Mouse (Mus musculus) myocyte (in vitro differentiated cells): ENCODE data around the gene Tmem120b.

Source experiments
- E2F4 ChIP-seq: IDR thresholded peaks from one replicate; pipeline ENCODE4 v1.6.1; 2011; ENCODE audit warnings: mild to moderate bottlenecking, control low read depth, moderate library complexity; ENCODE audit not compliant: insufficient read depth
- POLR2A ChIP-seq: IDR thresholded peaks from one replicate; pipeline ENCODE4 v1.6.1; 2011; ENCODE audit warnings: low read depth, mild to moderate bottlenecking, control low read depth, moderate library complexity; ENCODE audit not compliant: insufficient read length

DNA sequence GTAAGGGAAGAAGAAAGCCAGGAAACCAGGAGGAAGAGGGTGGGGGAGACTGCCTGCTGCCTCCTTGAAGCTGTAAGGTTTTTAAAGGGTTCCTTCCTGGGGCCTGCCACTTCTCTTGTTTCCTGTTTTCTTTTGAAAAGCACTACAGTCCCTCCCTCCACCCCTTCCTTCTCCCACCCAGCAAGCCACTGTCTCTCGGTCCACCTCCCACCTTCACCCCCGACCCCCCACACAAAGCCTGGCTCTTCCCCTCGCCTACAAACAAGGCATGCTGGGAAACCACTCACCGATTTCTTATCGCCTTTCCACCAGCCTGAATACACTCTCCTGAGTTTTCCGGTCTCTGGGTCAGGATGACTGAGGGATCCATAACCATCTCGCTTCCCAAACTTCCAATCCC, 27.4 kb upstream of the Tmem120b start:
- TF ChIP-seq POLR2A (no peak), E2F4 (no peak)
